Mouse (Mus musculus) heart, postnatal 14 days (tissue): ENCODE measurements around the gene Actl7a. TPM values are rescaled to one million over a fixed set of nuclear protein-coding genes. Genes with fewer than 3 reads are reported as not detected.

Experiments used
- DNase-seq, 2 experiments: peaks; one replicate each; pipeline ENCODE4 v3.0.0; 2021 to 2022
- intact Hi-C: fragments of 180-260 bp; cut with DNase I; formaldehyde crosslinking; loops from one replicate; pipeline ENCODE4 v1.15.1; 2025
- long read RNA-seq, 2 experiments: library from polyadenylated mRNA; stranded (forward); transcript quantifications; one replicate each; pipeline ENCODE4 v2.0.0; 2021
- total RNA-seq, 2 experiments: library from RNA; stranded (reverse); gene quantifications; 2 replicates each; pipeline ENCODE4 v1.2.3; 2021

The Actl7a gene
- total RNA-seq: not detected
- long read RNA-seq, experiment 1: 0 reads
- long read RNA-seq, experiment 2: 0 reads

GRCm38 (mm10) chr4:56743363-56744195 lies at the start of gene Actl7a:
Actl7a (plus strand) TSS chr4:56743413.
- intact Hi-C loops: no loop called here
- no peak for DNase-seq

GRCm38 (mm10) chr4:56696401-56696800 lies 46.8 kb upstream of the Actl7a start:
- intact Hi-C loops: no loop called here

DNA sequence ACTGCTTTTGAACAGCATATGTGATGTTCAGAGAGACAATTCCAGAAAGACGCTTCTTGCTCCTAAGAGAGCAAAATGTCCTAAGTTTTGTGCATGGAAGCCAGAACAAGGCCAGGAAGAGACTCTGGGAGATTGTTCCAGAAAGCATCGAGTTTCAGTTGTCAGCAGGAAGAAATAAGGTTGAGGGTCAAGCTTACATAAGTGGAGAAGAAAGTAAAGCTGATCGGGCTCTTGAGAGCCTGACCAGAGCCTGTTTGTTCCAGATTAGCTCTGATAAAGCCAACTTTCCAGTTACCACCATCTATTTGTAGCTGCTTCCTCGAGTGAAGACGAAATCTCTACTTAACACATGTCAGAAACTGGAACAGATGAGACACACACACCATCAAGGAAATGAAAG lies 44.5 kb upstream of the Actl7a start:
- intact Hi-C loops: no loop called here
- DNase-seq: no peak

More at GRCm38 (mm10) chr4:56696401-56696800, 46.8 kb upstream of the Actl7a start:
- no peak for DNase-seq

DNA sequence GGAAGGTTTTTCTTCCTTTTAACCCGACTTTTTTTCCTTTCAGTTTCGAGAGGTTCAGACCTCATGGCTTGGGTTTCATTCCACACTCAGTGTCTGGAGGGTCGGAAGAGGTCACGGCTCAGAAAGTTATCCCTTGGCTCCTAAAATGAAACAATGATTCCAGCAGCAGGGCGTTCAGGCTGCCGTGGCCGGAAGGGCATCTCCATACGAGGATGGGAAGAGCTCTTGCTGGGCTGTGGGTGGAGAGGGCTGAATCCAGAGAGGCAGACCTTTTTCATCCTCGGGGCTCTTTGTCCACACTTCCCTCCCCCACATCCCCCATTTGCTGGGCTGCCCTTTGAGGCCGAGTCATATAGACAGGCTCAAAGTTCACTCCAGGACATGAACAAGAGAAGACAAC lies 41.0 kb upstream of the Actl7a start:
- DNase-seq: peak in 1 of 2 experiments; percentile 14

DNA sequence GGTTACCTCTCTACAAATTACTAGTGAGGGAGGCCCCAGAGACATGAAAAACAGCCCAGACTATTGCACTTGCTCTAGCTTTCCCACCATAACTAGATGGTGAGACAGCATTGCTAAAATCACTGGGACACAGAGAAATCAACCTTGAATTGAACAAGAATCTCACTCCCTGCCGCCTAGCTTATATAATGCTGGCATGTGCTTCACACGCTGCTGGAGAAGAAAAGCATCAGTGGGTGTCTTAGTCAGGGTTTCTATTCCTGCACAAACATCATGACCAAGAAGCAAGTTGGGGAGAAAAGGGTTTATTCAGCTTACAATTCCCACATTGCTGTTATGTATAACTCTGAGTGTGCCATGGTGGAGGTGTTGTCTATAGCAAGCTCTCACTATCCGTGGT lies 30.1 kb upstream of the Actl7a start:
- intact Hi-C loops: no loop called here
- DNase-seq: no peak

More for the DNA sequence above, 41.0 kb upstream of the Actl7a start:
- intact Hi-C loops: no loop called here

DNA sequence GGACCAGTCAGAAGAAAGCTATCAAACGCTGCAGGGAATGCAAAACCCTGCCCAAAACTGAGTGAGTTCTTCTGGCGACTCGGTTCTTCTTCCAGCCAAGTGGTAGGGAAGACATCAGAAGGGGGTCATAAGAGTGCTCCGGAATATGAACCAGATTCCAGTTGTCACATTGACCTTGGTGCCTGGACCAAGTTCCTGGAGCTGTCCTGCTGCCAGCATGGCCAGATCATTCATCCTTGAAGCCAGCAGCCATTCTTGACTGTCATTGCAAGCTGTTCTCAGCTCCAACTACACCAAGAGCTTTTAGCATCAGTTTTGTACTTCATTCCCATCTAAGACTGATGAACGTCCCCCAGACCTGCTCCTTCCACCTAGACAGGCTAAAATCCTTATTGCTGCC lies 26.4 kb upstream of the Actl7a start:
- intact Hi-C loops: no loop called here
- DNase-seq: peak in 1 of 2 experiments; percentile 18

- no peak for DNase-seq
- intact Hi-C loops: no loop called here
Observed at GRCm38 (mm10) chr4:56717932-56718331, 25.3 kb upstream of the Actl7a start.

GRCm38 (mm10) chr4:56718573-56719442 lies 24.4 kb upstream of the Actl7a start:
- DNase-seq: no peak
- intact Hi-C loops: no loop called here

DNA sequence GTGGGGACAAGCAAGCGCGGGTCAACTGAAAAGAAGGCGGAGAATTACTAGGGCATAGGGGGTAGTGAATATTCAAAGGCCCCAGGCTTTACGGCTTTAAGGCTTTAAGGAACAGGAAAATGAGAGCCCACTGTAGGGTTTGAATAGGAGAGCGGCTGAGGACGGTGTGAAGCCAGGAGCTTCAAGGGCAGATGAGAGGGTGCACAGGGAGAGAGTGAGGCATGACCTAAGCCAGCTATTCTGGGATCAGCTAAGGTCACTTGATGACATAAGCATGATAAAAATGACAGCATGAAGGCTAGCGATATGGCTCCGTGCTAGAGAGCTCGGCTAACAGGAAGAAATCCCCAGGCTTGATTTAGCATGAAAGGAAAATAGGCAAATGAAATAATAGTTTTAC lies 23.8 kb upstream of the Actl7a start:
- intact Hi-C loops: no loop called here
- peak in 1 of 2 experiments; percentile 12 for DNase-seq

DNA sequence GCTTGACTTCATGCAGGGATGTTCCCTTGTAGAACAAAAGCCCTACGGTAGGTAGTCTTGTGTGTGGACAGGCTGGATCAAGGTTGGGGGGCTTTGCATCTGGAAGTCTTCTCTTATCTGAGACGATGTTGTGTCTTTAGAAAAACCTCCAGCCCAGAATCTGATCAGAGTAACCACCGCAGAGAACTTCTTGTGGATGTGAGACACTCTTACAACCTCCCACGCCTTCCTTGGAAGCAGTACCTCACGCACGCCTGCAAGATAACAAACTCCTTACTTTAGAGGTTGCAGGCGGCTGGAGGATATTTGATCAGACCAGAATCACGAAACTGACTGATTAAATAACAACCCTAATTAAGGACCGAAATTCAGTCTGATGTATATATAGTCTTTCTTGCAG lies 22.8 kb upstream of the Actl7a start:
- intact Hi-C loops: no loop called here
- no peak for DNase-seq

GRCm38 (mm10) chr4:56721469-56721868 lies 21.7 kb upstream of the Actl7a start:
- peak in 1 of 2 experiments; percentile 40 for DNase-seq
- intact Hi-C loops: no loop called here

DNA sequence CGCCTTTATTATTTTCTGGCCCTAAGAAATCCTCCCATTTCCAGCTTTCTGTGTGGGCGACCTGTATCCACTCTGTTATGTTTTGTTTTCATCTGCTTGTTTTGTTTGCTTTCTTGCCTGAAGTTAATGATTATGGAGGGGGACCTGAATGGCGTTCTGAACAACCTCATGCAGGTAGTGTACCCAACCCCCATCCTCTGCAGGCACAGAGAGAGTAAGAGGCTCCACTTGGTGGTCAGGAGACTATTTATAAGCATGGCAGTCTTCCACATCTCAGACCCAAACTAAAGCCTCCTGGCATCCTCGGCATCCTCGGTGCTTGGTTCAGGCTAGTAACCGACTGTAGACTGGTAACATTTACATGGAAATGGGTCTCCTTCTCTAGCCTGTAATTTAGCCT lies 20.9 kb upstream of the Actl7a start:
- intact Hi-C loops: no loop called here

GRCm38 (mm10) chr4:56723237-56723636 lies 20.0 kb upstream of the Actl7a start:
- intact Hi-C loops: no loop called here

More for the DNA sequence above, 20.9 kb upstream of the Actl7a start:
- DNase-seq: no peak

DNA sequence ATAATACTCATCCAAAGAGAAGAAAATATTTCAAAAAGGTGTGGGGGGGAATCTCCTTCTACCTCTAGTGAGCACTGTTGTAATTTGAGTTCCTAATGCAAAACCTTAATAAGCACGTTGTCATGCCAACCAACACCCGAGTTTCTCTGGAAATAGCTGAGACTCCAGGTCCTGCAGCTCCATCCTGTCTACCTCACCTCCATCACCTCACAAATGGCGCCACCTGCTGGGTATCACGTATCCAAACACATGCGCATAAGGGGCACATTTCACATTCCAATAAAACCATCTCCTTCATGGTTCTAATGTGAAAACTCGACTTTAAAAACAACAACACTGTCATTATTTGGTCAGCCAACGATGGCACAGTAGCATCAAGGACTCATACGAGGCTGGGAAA lies 17.4 kb upstream of the Actl7a start:
- intact Hi-C loops: no loop called here

More at GRCm38 (mm10) chr4:56723237-56723636, 20.0 kb upstream of the Actl7a start:
- DNase-seq: no peak

GRCm38 (mm10) chr4:56740020-56740485 lies 3.2 kb upstream of the Actl7a start, which contains the start of gene Gm26657:
Gm26657 (plus strand) TSS chr4:56740070.
- no peak for DNase-seq

More for the DNA sequence above, 17.4 kb upstream of the Actl7a start:
- peak in 1 of 2 experiments; percentile 36 for DNase-seq

DNA sequence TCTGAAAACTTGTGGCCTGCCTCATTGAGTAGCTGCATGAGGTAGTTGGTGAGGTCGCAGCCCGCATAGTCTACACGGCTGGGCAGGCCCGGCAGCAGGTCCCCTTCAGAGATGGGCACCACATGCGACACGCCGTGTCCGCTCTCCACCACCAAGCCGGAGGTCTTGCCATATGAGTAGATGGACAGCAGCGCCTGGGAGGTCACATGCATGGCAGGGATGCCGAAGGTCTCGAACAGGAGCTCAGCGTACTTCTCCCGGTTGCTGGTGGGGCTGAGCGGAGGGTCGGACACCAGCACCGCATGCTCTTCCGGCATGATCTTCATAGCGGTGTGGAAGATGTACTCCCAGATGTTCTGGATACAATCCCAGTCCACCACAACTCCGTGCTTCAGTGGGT lies 2.6 kb upstream of the Actl7a start:
- intact Hi-C loops: no loop called here
- no peak for DNase-seq

More at GRCm38 (mm10) chr4:56740020-56740485, 3.2 kb upstream of the Actl7a start, which contains the start of gene Gm26657:
- intact Hi-C loops: no loop called here

DNA sequence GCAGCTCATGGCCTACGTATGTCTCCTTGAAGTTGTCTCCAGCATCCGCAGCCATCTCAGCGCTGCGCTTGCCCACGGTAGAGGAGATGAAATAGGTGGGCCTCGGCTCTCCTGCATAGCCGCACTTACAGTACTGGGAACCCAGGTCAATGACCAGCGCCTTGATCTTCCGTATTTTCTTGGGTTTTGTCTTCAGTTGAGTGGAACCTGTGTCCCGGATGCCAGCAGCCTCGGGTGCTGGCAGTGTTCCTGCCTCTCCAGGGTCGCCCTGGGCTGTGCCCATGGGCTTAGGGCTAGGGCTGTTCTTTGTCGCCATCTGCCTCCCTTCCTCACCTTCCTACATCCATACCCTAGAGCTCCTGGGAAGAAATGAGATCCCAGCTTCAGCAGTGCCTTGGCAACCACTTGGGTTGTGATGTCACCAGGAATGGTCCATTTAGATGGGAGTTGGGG lies 2.1 kb upstream of the Actl7a start, which contains the start of gene Actl7b:
Gene Actl7b, minus strand, starts transcription at position 403 of the 453 bp plus-strand sequence.
- intact Hi-C loops: no loop called here
- DNase-seq: no peak

DNA sequence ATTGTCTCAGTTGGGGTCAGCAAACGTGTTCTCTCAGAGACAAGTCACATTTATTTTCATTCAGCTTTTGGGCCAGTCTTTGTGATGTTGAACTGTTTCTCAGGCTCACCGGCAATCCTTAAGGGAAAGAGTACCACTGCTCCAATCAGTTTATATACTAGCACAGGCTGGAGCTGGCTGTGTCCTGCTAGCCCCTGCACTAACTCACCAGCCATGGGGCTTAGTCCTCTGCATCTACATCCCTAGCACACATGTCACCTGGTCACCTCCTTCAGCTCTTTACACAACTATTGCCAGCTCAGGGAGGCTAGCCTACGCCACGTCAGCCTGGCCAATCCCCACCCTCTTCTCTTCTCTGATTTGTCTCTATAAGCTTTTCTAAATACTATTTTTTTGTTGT lies 515 bp upstream of the Actl7a start:
- no peak for DNase-seq
- intact Hi-C loops: no loop called here

GRCm38 (mm10) chr4:56746345-56746744 lies 3.1 kb downstream of the Actl7a start:
- intact Hi-C loops: no loop called here

DNA sequence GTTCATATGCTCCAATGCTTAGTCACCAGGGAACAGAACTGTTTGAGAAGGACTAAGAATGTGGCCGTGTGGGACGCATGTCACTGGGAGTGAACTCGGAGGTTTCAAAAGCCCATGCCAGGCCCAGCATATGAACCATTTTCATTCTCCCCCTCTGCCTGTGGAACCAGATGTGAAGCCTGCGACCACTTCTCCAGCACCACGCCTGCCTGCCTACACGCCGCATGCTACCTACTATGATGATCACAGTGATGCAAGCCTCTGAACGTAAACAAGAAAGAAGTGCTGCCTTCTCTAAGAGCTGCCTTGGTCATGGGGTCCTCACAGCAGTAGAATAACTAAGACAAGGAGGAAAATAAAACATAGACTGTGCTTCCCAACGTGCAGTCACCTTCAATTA lies 4.2 kb downstream of the Actl7a start:
- intact Hi-C loops: no loop called here
- no peak for DNase-seq

More at GRCm38 (mm10) chr4:56746345-56746744, 3.1 kb downstream of the Actl7a start:
- DNase-seq: no peak

DNA sequence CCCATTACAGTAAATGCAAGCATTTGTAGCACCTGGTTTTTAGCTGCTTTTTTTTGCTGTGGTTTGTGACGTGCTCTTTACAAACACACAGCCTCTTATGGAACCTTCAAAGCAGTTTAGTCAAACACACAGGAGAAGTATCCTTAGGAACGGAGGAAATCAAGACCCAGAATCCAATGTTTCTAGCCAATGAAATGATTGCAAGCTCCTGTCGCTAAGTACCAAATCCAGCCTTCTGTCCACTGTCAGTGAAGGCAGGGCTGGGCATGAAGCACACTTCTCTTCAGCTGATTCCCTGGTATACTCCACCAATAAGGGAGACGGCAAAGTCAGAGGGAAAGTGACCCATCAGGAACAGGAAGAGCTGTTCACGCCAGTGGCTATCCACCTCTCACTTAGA lies 12.8 kb downstream of the Actl7a start:
- DNase-seq: no peak
- intact Hi-C loops: no loop called here
